Mouse (Mus musculus) left cerebral cortex, postnatal 25 days (tissue): ENCODE measurements around the gene Gm49395. TPM values are rescaled to one million over a fixed set of nuclear protein-coding genes. Genes with fewer than 3 reads are reported as not detected.
A peak's percentile ranks its signal among the peaks of the same experiment; 100 is the strongest.

Experiments
- DNase-seq, 2 experiments: peaks; one replicate each; pipeline ENCODE4 v3.0.0; 2022; ENCODE audit warnings: low spot score in 2 of 2, mixed read lengths in 1 of 2
- intact Hi-C: fragments of 180-260 bp; cut with DNase I; formaldehyde crosslinking; loops from one replicate; pipeline ENCODE4 v1.15.1; 2025
- total RNA-seq, 2 experiments: library from RNA; stranded (reverse); gene quantifications; 2 replicates each; pipeline ENCODE4 v1.2.3; 2021

Gene Gm49395
- total RNA-seq, 2 experiments from 2014 or later, result 0.46 to 4.2 TPM

DNA sequence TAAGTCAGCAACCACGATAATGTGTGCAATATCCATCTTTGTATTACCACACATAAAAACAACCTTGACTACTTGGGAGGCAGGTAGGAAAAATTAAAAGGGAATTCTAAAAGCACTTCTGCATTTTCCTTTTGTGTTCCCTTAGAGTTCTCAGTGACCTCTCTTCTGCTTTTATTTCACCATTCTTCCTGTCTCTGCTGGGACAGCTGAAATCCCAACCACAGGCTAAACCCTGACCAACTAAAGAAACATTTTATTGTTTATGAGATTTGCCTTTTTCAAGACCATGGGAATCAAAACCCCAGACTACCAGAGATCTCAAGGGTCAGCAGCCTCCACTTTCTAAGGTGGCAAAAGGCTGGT, 33.8 kb downstream of the Gm49395 start:
- DNase-seq, result no peak
- intact Hi-C loops, result no loop called here

DNA sequence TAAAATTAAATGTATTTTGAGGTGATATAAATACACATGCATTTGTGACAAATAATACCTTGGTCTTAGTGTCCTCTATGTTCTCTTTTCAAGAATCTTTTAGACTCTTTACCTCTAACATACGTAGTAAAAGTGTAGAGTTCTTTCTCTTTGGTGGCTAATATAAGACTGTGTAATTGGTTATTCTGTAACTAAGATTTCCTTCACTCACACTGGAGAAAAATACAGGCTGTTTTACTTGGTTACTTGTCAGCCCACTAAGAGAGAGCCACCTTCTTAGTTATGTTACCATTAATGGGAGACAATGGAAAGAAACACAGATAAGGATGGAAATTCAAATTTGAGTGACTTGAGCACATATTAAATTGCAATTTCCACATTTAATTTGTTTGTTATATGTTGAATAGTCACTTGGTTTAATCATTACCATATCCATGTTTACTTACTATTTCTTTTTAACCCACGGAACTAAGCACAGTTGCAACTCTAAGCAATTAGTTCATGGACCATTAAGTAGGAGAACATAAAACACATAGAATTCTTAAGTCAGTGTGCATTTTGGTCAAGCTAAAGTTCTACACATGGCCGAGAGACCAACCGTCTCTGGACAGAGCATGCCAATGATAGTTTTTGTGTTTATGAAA, 34.3 kb downstream of the Gm49395 start:
- intact Hi-C loops, result no loop called here
- DNase-seq, result no peak

DNA sequence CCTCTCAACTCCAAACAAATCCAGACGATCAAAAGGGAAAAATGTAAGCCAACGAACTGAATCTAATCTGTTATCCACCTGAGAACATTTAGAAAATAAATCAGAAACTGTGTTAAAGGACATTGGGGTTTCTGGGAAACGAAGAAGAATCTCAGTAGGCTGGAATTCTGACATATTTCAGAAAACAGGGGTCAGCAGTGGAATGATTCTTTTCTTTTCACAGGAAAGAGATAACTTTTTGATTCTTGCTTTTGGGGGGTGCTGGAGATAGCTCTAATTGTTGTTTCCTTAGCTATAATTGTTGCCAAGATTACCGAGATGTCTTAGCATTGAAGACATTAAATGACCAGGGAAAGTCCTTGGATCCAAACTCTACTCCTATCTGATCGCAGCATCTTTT, 44.2 kb downstream of the Gm49395 start:
- intact Hi-C loops, result no loop called here
- DNase-seq, result no peak

DNA sequence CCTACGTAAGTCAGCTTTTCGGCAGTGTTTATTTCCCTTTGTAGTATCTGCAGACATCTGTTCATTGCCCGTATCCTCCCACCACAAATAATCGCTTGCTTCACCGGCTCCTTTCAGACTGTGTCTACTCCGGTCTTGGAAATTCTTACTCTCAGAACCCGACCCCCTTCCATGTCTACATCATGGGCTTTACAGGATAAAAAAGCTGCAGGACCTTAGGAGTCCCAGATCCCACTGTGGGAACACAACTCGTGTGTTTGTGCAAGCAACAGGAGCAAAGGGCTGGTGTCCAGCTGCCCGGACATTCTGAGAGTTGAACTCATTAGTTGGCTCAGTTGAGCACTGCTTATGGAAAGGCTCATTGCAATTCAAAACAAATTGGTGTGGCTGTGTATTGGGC, 46.9 kb downstream of the Gm49395 start:
- intact Hi-C loops, result no loop called here
- peak in 1 of 2 experiments; percentile 7 for DNase-seq

DNA sequence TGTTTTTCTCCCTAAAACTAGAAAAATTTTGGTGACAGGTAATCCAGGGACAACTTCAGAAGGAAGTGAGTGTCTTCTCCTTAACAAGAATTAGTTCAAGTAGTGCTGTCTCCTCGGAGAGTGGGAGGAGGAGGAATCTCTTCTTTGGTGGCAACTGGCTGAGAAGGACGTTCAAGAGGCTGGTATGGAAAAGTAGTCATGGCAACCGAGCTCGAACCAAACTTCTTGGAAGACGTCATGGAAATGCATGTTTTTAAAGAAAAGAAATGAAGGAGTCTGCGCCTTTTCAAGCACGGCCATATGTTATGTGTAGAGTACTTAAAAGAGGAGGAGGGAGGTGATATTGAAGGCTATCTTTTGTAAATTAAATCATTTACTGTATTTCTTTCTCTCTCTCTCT, 49.2 kb downstream of the Gm49395 start:
- peak; percentile 34 to 91 for DNase-seq
- intact Hi-C loops, result no loop called here

DNA sequence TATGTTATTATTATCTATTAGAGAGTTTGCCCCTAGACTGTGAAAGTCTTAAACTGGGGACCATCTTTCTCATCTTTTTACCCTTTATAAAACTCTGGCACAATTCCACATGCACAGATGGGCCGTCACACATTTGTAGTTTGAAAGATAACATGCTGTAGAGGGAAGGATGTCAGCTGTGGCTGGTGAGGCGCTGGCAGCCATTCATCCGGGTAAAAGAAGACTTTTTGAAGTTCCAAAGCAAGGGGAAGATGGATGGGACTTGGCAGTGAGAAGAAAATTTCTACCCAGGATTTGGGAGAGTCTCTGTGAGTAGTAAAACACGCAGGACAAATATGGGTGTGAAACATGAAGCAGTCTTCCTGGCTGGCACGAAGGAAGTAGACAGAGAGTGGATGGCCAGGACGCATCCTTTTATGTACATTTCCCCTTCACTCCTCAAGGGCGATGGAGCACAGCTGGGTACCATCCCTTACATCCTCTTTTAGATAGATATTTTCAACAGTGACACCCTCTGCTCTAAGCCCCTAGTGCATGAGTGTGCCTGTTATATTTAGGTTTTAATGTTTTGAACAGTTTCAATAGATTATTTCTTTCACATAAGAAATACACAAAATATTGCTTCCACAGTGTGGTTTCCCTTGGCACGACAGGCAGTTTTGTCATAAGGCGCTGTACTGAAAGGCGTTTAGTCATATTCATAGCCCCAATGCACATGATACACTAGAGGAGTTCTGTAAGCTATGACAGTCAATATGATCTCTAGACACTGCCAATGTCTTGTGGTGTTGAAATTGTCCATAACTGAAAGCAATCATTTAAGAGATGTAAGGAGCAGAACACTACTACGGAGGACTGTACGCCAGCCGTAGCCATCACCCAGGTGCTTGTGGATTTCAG, 50.8 kb downstream of the Gm49395 start:
- peak; percentile 3 to 51 for DNase-seq
- intact Hi-C loops, result no loop called here

DNA sequence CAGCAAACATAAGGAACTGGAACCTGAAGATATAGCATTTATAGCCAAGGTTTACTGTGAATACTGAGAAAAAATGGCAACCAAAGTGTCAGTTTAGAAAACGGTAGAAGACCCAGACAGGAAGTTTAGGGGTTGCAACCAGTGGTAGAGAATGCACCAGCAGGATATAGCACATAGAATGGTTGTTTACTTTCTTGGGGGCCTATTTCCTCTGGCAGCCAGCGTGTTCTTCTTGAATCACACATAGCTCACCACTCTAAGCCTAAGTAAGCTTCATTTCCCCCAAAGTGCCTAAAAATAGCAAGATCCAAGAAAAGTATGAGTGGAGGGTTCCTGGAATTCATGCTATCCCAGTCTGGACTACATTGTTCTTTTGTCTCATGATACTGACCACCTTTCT, 59.1 kb downstream of the Gm49395 start:
- DNase-seq, result no peak

GRCm38 (mm10) chr13:115037304-115037703, 64.4 kb downstream of the Gm49395 start:
- DNase-seq, result no peak
- intact Hi-C loops, result no loop called here

More for the DNA sequence above, 59.1 kb downstream of the Gm49395 start:
- intact Hi-C loops, result no loop called here

DNA sequence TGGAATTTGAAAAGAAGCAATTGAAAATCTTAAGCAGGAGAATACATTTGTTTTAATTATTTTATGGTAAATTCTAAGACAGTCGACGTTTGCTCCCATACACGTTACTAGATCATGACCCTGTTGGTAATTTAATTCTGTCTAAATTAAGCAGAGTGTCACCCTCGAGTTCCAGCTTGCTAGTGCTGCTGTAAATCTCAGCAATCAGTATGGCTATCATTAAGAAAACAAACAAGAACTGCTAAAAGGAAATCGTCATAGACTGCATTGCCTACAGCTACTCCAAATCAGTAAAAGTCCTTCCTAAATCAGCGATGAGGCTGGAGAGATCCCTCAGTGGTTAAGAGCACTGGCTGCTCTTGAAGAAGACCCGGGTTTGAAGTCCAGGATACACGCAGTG, 66.3 kb downstream of the Gm49395 start:
- DNase-seq, result no peak
- intact Hi-C loops, result no loop called here

GRCm38 (mm10) chr13:115033135-115033534, 68.6 kb downstream of the Gm49395 start:
- intact Hi-C loops, result no loop called here

DNA sequence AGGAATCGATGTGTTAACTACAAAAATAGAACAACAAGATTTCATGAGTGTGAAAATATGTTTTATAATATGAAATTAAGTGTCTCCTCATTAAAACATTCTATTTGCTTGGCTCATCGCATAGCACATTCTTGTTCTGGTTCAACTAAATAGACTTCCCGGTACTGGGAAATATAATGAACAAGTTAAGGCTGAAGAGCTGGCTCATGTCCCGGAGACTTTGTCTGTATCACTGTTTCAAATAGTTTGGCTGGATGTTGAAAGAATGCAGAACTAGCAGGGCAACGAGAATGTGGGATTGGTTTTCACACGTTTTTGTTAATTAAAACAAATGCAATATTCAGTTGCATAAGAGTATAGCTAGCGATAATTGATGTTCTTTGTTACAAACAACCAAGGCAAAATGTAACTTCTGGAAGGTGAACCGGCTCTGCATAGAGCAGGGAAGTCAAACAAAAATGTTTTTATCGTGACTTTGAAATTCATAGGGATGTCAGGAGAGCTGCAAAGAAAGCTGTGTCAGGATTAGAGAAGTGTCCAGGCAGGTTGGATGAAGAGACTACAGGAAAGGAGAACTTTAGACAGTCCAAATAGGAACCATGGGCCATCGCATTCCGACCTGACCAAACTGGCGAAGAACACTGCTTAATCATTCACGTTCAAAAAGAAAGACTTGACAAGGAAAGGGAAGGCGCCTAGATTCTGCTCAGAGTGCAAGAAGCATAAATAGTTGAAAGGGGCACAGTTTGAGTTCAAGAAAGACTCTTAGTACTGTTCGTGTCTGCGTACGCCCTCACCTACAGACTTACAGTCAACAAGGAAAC, 70.3 kb downstream of the Gm49395 start:
- intact Hi-C loops, result no loop called here
- DNase-seq, result peak in 1 of 2 experiments; percentile 3

More at GRCm38 (mm10) chr13:115033135-115033534, 68.6 kb downstream of the Gm49395 start:
- DNase-seq, result no peak

GRCm38 (mm10) chr13:115025394-115025793, 76.3 kb downstream of the Gm49395 start:
- DNase-seq, result no peak
- intact Hi-C loops, result no loop called here

- intact Hi-C loops, result no loop called here
- DNase-seq, result no peak
These were observed 79.5 kb downstream of the Gm49395 start for GRCm38 (mm10) chr13:115022117-115022787.

- intact Hi-C loops, result no loop called here
- no peak for DNase-seq
These were observed 80.3 kb downstream of the Gm49395 start for GRCm38 (mm10) chr13:115021411-115021810.

GRCm38 (mm10) chr13:115020727-115021126, 81.0 kb downstream of the Gm49395 start:
- no peak for DNase-seq
- intact Hi-C loops, result no loop called here

GRCm38 (mm10) chr13:115017545-115017944, 84.2 kb downstream of the Gm49395 start:
- no peak for DNase-seq
- intact Hi-C loops, result no loop called here

DNA sequence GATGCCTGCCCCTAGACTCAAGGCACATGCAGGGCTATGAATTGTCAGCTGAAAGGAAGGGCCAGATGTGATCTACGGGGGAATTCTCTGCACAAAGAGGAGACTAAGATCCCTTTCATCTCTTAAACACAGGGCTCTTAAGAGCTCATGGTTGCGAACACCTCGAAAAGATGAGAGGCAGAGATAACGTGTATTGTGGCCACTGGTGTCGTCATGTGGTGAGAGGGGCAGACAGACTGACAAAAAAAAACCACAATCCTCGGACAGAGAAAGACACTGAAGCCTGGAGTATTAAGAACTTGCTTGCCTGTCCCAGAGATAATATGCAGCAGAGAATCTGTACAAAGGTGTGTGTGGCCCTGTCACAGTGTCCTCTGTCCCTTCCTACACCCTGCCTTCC, 90.2 kb downstream of the Gm49395 start:
- intact Hi-C loops, result no loop called here
- DNase-seq, result no peak

DNA sequence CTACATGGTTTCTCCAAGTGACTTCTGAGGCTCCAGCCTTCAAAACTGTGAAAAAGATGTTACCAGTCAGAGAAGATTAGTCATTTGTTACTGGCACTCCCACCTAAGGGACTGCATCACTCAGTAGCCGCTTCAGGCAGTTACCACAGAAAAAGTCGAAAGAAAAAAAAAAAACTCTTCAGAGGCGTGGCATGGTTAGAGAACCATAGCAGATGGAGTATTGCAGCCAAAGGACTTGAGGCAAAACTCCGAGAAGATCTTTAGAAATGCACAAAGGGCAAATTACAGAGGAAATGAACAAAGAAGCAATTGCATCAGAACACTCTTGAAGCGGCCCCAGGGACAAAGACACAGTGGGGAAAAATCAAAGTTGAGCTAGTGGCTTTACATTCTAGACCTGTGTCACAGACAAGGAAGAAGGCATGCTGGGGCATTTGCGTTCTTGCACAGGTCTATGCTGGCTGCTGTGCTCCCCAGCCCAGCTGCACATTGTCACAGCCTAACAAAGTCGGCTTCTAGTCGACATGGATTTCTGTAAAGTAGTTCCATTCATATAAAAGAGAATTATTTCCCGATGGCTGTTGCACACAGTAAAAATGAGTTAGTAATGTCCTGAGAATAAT, 95.4 kb downstream of the Gm49395 start:
- intact Hi-C loops, result no loop called here

GRCm38 (mm10) chr13:115005342-115005741, 96.4 kb downstream of the Gm49395 start:
- DNase-seq, result no peak
- intact Hi-C loops, result no loop called here

More for the DNA sequence above, 95.4 kb downstream of the Gm49395 start:
- peak in 1 of 2 experiments; percentile 24 for DNase-seq
